Comparison of ENCODE assay signal across 10 mouse cellular contexts in the genomic region with DNA sequence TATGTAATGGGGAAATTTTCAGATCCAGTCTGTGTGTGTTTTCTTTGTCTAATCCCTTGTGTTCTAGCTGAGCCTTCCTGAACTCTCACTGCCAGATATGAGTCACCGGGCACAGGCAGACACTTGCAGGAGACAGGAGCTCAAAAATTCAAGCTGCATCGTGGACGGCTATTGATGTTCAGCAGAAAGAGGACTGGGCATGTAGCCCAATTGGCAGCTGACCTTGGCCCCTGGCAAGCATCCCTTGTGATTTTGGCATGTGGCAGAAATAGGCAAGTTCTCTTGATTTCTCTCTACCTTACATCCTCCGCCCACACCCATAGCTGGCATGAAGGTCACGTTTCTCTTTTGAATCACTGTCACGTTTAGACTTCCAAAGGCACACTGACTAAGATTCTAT. TPM values are rescaled to one million over a fixed set of nuclear protein-coding genes. Genes with fewer than 3 reads are reported as not detected.
DNase-seq lines count a peak whose midpoint lies in the region; ATAC-seq and TF ChIP-seq lines count a peak whose summit lies in the region.
"Had no signal": no experiment of that assay in that cellular context is flagged by ENCODE, and none has a peak within 500 bp of the region (broad histone marks: within the 10 kb centered on the region; RNA-seq: fewer than 3 reads in every experiment).

No protein-coding gene starts in this region.

- no peak overlapping the region for H3K9ac ChIP-seq in heart, adult 2 months (ENCODE audit: low read depth, low read length)
- H3K9ac ChIP-seq in heart, embryonic 12.5 days, result no peak overlapping the region
- H3K9ac ChIP-seq: embryonic facial prominence, embryonic 13.5 days; lung, embryonic 15.5 days had no signal

- no peak for TF ChIP-seq CTCF in heart, adult 2 months (IDR thresholded peaks at IDR 0.05)

- WGBS in heart, adult 2 months, result 15% methylated on average over 6 of the region's 6 CpGs
- WGBS in heart, embryonic 12.5 days, result 60% methylated on average over 6 of the region's 6 CpGs

- TF ChIP-seq POLR2A in heart, adult 2 months (IDR thresholded peaks at IDR 0.05; ENCODE audit: insufficient read depth, low read depth, low read length), result no peak

- H3K4me2 ChIP-seq in heart, embryonic 12.5 days, result no peak overlapping the region
- H3K4me2 ChIP-seq: embryonic facial prominence, embryonic 13.5 days; lung, embryonic 15.5 days had no signal

- H3K9me3 ChIP-seq in heart, embryonic 12.5 days (replicated peaks), result no peaks in the 10 kb centered on the region; the same call in 1 of the 2 replicates
- H3K9me3 ChIP-seq: embryonic facial prominence, embryonic 13.5 days; lung, embryonic 15.5 days had no signal

- H3K4me1 ChIP-seq in heart, adult 2 months (ENCODE audit: control insufficient read depth, insufficient read depth, low read length), result no peaks in the 10 kb centered on the region; the same call in 1 of the 2 replicates
- H3K4me1 ChIP-seq in heart, embryonic 12.5 days (replicated peaks), result 0 out of 2 replicates have a peak, but pooled peaks cover 3% of the 10 kb centered on the region
- H3K4me1 ChIP-seq: embryonic facial prominence, embryonic 13.5 days had no signal

- 0 out of 2 replicates have a peak, but pooled peaks have one; percentile 33 for TF ChIP-seq EP300 in heart, adult 2 months (IDR thresholded peaks at IDR 0.05; ENCODE audit: insufficient read depth, low read depth, low read length)

- no peak overlapping the region for H3K4me3 ChIP-seq in heart, adult 2 months
- no peak overlapping the region for H3K4me3 ChIP-seq in heart, embryonic 12.5 days
- H3K4me3 ChIP-seq: embryonic facial prominence, embryonic 13.5 days; lung, embryonic 15.5 days had no signal

- H3K79me2 ChIP-seq in heart, adult 2 months (replicated peaks; ENCODE audit: control insufficient read depth, insufficient read depth, low read length), result no peaks in the 10 kb centered on the region

- DNase-seq in heart, adult 2 months, result peak; percentile 65 to 77
- peak; percentile 75 to 84 for DNase-seq in adrenal gland, adult 18-20 months (ENCODE audit: low spot score in 2 of 2)
- peak; percentile 95 for DNase-seq in fat pad, adult 2 months (ENCODE audit: extremely low read depth, low read depth, low spot score)
- DNase-seq in heart, postnatal 25 days (ENCODE audit: low spot score), result peak; percentile 2
- peak; percentile 50 to 84 for DNase-seq in left cerebral cortex, postnatal 25 days (ENCODE audit: low spot score in 2 of 2)
- peak; percentile 49 for DNase-seq in urinary bladder, postnatal 25 days (ENCODE audit: low spot score)
- DNase-seq in embryo, embryonic 11 days, result no peak

- ATAC-seq in heart, embryonic 12.5 days (ENCODE audit: insufficient number of reproducible peaks, low FRiP score), result no peak

- no peaks in the 10 kb centered on the region for H3K36me3 ChIP-seq in heart, adult 2 months (ENCODE audit: control insufficient read depth, insufficient read depth, low read length)
- no peaks in the 10 kb centered on the region for H3K36me3 ChIP-seq in heart, embryonic 12.5 days
- H3K36me3 ChIP-seq: embryonic facial prominence, embryonic 13.5 days; lung, embryonic 15.5 days had no signal

- no peak overlapping the region for H3K27ac ChIP-seq in heart, adult 2 months
- no peak overlapping the region for H3K27ac ChIP-seq in heart, embryonic 12.5 days (ENCODE audit: poor library complexity, severe bottlenecking)
- H3K27ac ChIP-seq: embryonic facial prominence, embryonic 13.5 days; lung, embryonic 15.5 days had no signal

- intact Hi-C loops in heart, adult 2 months (cut with DNase I), result no loop called here
- intact Hi-C loops in heart, postnatal 25 days (cut with DNase I), result no loop called here
- intact Hi-C loops in left cerebral cortex, postnatal 25 days (cut with DNase I), result loop anchor here (5.0 kb wide), 1 partner anchor 50 kb away; no protein-coding TSS in a partner anchor

- no peaks in the 10 kb centered on the region for H3K27me3 ChIP-seq in heart, adult 2 months (ENCODE audit: control insufficient read depth, insufficient read depth, low read length)
- no peaks in the 10 kb centered on the region for H3K27me3 ChIP-seq in heart, embryonic 12.5 days (replicated peaks)
- H3K27me3 ChIP-seq: embryonic facial prominence, embryonic 13.5 days; lung, embryonic 15.5 days had no signal

RNA-seq across cellular contexts. Expression of a gene that starts 15.0 kb away (rescaled TPM):
- 1 to 10 TPM; 1.3 to 1.4 TPM for total RNA-seq in heart, adult 2 months (2021)
- polyA plus RNA-seq in heart, adult 2 months (2012; rRNA removed), result 1.4 and 2.0 TPM in 2 replicates
- polyA plus RNA-seq in heart, embryonic 12.5 days (2016; fragmentation: Nextera tagmentation; extraction: Ambion mirVana), result 12.1 and 12.4 TPM in 2 replicates
- 1 to 10 TPM; 6.3 to 9.7 TPM for total RNA-seq in adrenal gland, adult 18-20 months (2021)
- 1 to 10 TPM; 1.7 TPM for total RNA-seq in heart, postnatal 25 days (2021)
- 10 to 100 TPM; 39.3 to 43.2 TPM for total RNA-seq in left cerebral cortex, postnatal 25 days (2021)
